Mouse (Mus musculus): ENCODE results near the gene Gm10318. TPM values are rescaled to one million over a fixed set of nuclear protein-coding genes. Genes with fewer than 3 reads are reported as not detected.

The Gm10318 gene
- polyA plus RNA-seq, 1 experiment from 2014 or later, result not detected

- WGBS, result 57% methylated on average over 7 of the region's 7 CpGs
- no peaks in the 10 kb centered on the region for H3K27me3 ChIP-seq (replicated peaks)
- ATAC-seq (ENCODE audit: low FRiP score, low read depth), result no peak
Measured at GRCm38 (mm10) chr10:77861675-77862074, 9.0 kb downstream of the Gm10318 start, which contains the start of gene Gm3285. Gm3285 (plus strand) TSS chr10:77861975.

GRCm38 (mm10) chr10:77864067-77864761 is 11.6 kb downstream of the Gm10318 start:
- Histone ChIP-seq H3K4me2 (replicated peaks) (peak overlapping the region; percentile 50), H3K27ac (no peak overlapping the region), H3K4me1 (peaks cover 6% of the 10 kb centered on the region; the same call in 1 of the 2 replicates), H3K9me3 (no peaks in the 10 kb centered on the region), H3K4me3 (0 out of 2 replicates have a peak overlapping the region, but pooled peaks have one; percentile 15), H3K9ac (no peak overlapping the region), H3K27me3 (replicated peaks) (no peaks in the 10 kb centered on the region), H3K36me3 (no peaks in the 10 kb centered on the region)
- ATAC-seq (ENCODE audit: low FRiP score, low read depth), result peak; percentile 56; the same call in 1 of the 2 replicates
- 40% methylated on average over 14 of the region's 14 CpGs for WGBS

More at GRCm38 (mm10) chr10:77861675-77862074, 9.0 kb downstream of the Gm10318 start, which contains the start of gene Gm3285:
- Histone ChIP-seq H3K9ac (no peak within 1 kb of the TSS), H3K4me1 (peaks cover 6% of the 10 kb centered on the region; the same call in 1 of the 2 replicates), H3K4me3 (no peak within 1 kb of the TSS), H3K9me3 (peaks cover 5% of the 10 kb centered on the region; the same call in 1 of the 2 replicates), H3K27ac (no peak within 1 kb of the TSS), H3K36me3 (no peaks in the 10 kb centered on the region), H3K4me2 (replicated peaks) (no peak within 1 kb of the TSS)

- Histone ChIP-seq H3K4me2 (replicated peaks) (peak overlapping the region; percentile 50), H3K27me3 (replicated peaks) (no peaks in the 10 kb centered on the region), H3K4me3 (0 out of 2 replicates have a peak overlapping the region, but pooled peaks have one; percentile 15), H3K36me3 (no peaks in the 10 kb centered on the region), H3K27ac (no peak overlapping the region), H3K4me1 (peaks cover 6% of the 10 kb centered on the region; the same call in 1 of the 2 replicates), H3K9ac (no peak overlapping the region), H3K9me3 (no peaks in the 10 kb centered on the region)
- 37% methylated on average over 11 of the region's 11 CpGs for WGBS
- peak; percentile 56 for ATAC-seq (ENCODE audit: low FRiP score, low read depth)
Measured at GRCm38 (mm10) chr10:77864762-77865143, 12.1 kb downstream of the Gm10318 start.

- Histone ChIP-seq H3K4me3 (no peak overlapping the region), H3K9me3 (no peaks in the 10 kb centered on the region), H3K36me3 (no peaks in the 10 kb centered on the region), H3K4me1 (peaks cover 6% of the 10 kb centered on the region; the same call in 1 of the 2 replicates), H3K4me2 (replicated peaks) (no peak overlapping the region), H3K27me3 (replicated peaks) (no peaks in the 10 kb centered on the region), H3K27ac (no peak overlapping the region), H3K9ac (no peak overlapping the region)
- WGBS, result 26% methylated on average over 1 of the region's 1 CpGs
- no peak for ATAC-seq (ENCODE audit: low FRiP score, low read depth)
Measured at GRCm38 (mm10) chr10:77867546-77867945, 14.9 kb downstream of the Gm10318 start.

GRCm38 (mm10) chr10:77869651-77870050 is 17.0 kb downstream of the Gm10318 start:
- H3K9me3 ChIP-seq, result no peaks in the 10 kb centered on the region
- no peak overlapping the region for H3K4me2 ChIP-seq (replicated peaks)
- no peaks in the 10 kb centered on the region for H3K27me3 ChIP-seq (replicated peaks)
- no peak overlapping the region for H3K27ac ChIP-seq
- H3K36me3 ChIP-seq, result no peaks in the 10 kb centered on the region
- WGBS, result 90% methylated on average over 7 of the region's 7 CpGs
- ATAC-seq (ENCODE audit: low FRiP score, low read depth), result no peak
- H3K4me3 ChIP-seq, result no peak overlapping the region
- peaks cover 3% of the 10 kb centered on the region; the same call in 1 of the 2 replicates for H3K4me1 ChIP-seq
- H3K9ac ChIP-seq, result no peak overlapping the region

- Histone ChIP-seq H3K4me3 (no peak overlapping the region), H3K4me1 (no peaks in the 10 kb centered on the region), H3K9ac (no peak overlapping the region), H3K27ac (no peak overlapping the region), H3K9me3 (no peaks in the 10 kb centered on the region), H3K4me2 (replicated peaks) (no peak overlapping the region), H3K36me3 (no peaks in the 10 kb centered on the region), H3K27me3 (replicated peaks) (no peaks in the 10 kb centered on the region)
- no peak for ATAC-seq (ENCODE audit: low FRiP score, low read depth)
- 69% methylated on average over 6 of the region's 6 CpGs for WGBS
Measured at GRCm38 (mm10) chr10:77878985-77879384, 26.3 kb downstream of the Gm10318 start.

GRCm38 (mm10) chr10:77880305-77880704 is 27.6 kb downstream of the Gm10318 start:
- no peak overlapping the region for H3K27ac ChIP-seq
- no peaks in the 10 kb centered on the region for H3K9me3 ChIP-seq
- H3K36me3 ChIP-seq, result no peaks in the 10 kb centered on the region
- H3K4me2 ChIP-seq (replicated peaks), result no peak overlapping the region
- H3K4me1 ChIP-seq, result no peaks in the 10 kb centered on the region
- ATAC-seq (ENCODE audit: low FRiP score, low read depth), result no peak
- no peaks in the 10 kb centered on the region for H3K27me3 ChIP-seq (replicated peaks)
- no peak overlapping the region for H3K9ac ChIP-seq
- H3K4me3 ChIP-seq, result no peak overlapping the region
- 82% methylated on average over 3 of the region's 3 CpGs for WGBS

GRCm38 (mm10) chr10:77882553-77882952 is 29.9 kb downstream of the Gm10318 start:
- WGBS, result 88% methylated on average over 5 of the region's 5 CpGs
- Histone ChIP-seq H3K9ac (no peak overlapping the region), H3K27me3 (replicated peaks) (no peaks in the 10 kb centered on the region), H3K27ac (no peak overlapping the region), H3K4me2 (replicated peaks) (no peak overlapping the region), H3K9me3 (no peaks in the 10 kb centered on the region), H3K4me1 (no peaks in the 10 kb centered on the region), H3K36me3 (no peaks in the 10 kb centered on the region), H3K4me3 (no peak overlapping the region)
- no peak for ATAC-seq (ENCODE audit: low FRiP score, low read depth)

- Histone ChIP-seq H3K4me1 (no peaks in the 10 kb centered on the region), H3K27ac (no peak overlapping the region), H3K4me2 (replicated peaks) (no peak overlapping the region), H3K9ac (no peak overlapping the region), H3K36me3 (no peaks in the 10 kb centered on the region), H3K9me3 (no peaks in the 10 kb centered on the region), H3K27me3 (replicated peaks) (no peaks in the 10 kb centered on the region), H3K4me3 (no peak overlapping the region)
- no peak for ATAC-seq (ENCODE audit: low FRiP score, low read depth)
- WGBS, result 61% methylated on average over 12 of the region's 12 CpGs
Measured at GRCm38 (mm10) chr10:77886007-77886747, 33.5 kb downstream of the Gm10318 start.

- 88% methylated on average over 8 of the region's 8 CpGs for WGBS
- H3K9me3 ChIP-seq, result no peaks in the 10 kb centered on the region
- H3K4me2 ChIP-seq (replicated peaks), result no peak overlapping the region
- H3K27ac ChIP-seq, result no peak overlapping the region
- H3K36me3 ChIP-seq, result no peaks in the 10 kb centered on the region
- no peaks in the 10 kb centered on the region for H3K4me1 ChIP-seq
- no peak overlapping the region for H3K4me3 ChIP-seq
- H3K9ac ChIP-seq, result no peak overlapping the region
- ATAC-seq (ENCODE audit: low FRiP score, low read depth), result no peak
- H3K27me3 ChIP-seq (replicated peaks), result no peaks in the 10 kb centered on the region
Measured at GRCm38 (mm10) chr10:77890987-77891565, 38.4 kb downstream of the Gm10318 start.

GRCm38 (mm10) chr10:77895562-77895961 is 42.9 kb downstream of the Gm10318 start:
- no peak overlapping the region for H3K4me2 ChIP-seq (replicated peaks)
- ATAC-seq (ENCODE audit: low FRiP score, low read depth), result no peak
- no peaks in the 10 kb centered on the region for H3K4me1 ChIP-seq
- no peaks in the 10 kb centered on the region for H3K9me3 ChIP-seq
- no peak overlapping the region for H3K4me3 ChIP-seq
- 65% methylated on average over 5 of the region's 5 CpGs for WGBS
- H3K27ac ChIP-seq, result no peak overlapping the region
- no peaks in the 10 kb centered on the region for H3K36me3 ChIP-seq
- no peak overlapping the region for H3K9ac ChIP-seq
- no peaks in the 10 kb centered on the region for H3K27me3 ChIP-seq (replicated peaks)

- no peak for ATAC-seq (ENCODE audit: low FRiP score, low read depth)
- H3K9me3 ChIP-seq, result no peaks in the 10 kb centered on the region
- H3K4me2 ChIP-seq (replicated peaks), result no peak overlapping the region
- 0 out of 2 replicates have a peak, but pooled peaks cover 4% of the 10 kb centered on the region for H3K27me3 ChIP-seq (replicated peaks)
- no peak overlapping the region for H3K9ac ChIP-seq
- 86% methylated on average over 7 of the region's 7 CpGs for WGBS
- H3K27ac ChIP-seq, result no peak overlapping the region
- H3K4me3 ChIP-seq, result no peak overlapping the region
- H3K36me3 ChIP-seq, result no peaks in the 10 kb centered on the region
- H3K4me1 ChIP-seq, result peaks cover 12% of the 10 kb centered on the region; the same call in 1 of the 2 replicates
Measured at GRCm38 (mm10) chr10:77900126-77900525, 47.5 kb downstream of the Gm10318 start.

Measured in neural tube, embryonic 12.5 days (tissue).